Mouse (Mus musculus): ENCODE measurements around the gene Paox.
"Not testable (repeated sequence)": the region's sequence is repeated elsewhere in the genome, so short reads cannot be mapped to it uniquely, and the experiment has no call there.

Gene Paox

GRCm38 (mm10) chr7:140120484-140120883, 4.9 kb downstream of the Paox start:
- DNase-seq (ENCODE audit: low spot score in 2 of 2): no peak

- no peak for DNase-seq (ENCODE audit: low spot score in 2 of 2)
Measured at GRCm38 (mm10) chr7:140121338-140121910, 5.8 kb downstream of the Paox start.

GRCm38 (mm10) chr7:140122765-140123164, 7.2 kb downstream of the Paox start:
- no peak for DNase-seq (ENCODE audit: low spot score in 2 of 2)

GRCm38 (mm10) chr7:140124382-140124781, 8.8 kb downstream of the Paox start:
- no peak for DNase-seq (ENCODE audit: low spot score in 2 of 2)

- DNase-seq (ENCODE audit: low spot score in 2 of 2): peak; percentile 90 to 93
Measured at GRCm38 (mm10) chr7:140125278-140126021, 9.9 kb downstream of the Paox start.

GRCm38 (mm10) chr7:140126022-140126350, 10.4 kb downstream of the Paox start:
- DNase-seq (ENCODE audit: low spot score in 2 of 2): no peak

GRCm38 (mm10) chr7:140126934-140127333, 11.3 kb downstream of the Paox start:
- DNase-seq (ENCODE audit: low spot score in 2 of 2): no peak

- DNase-seq (ENCODE audit: low spot score in 2 of 2): peak in 1 of 2 experiments; percentile 31
Measured at GRCm38 (mm10) chr7:140127911-140128310, 12.3 kb downstream of the Paox start.

GRCm38 (mm10) chr7:140132184-140132583, 16.6 kb downstream of the Paox start:
- DNase-seq (ENCODE audit: low spot score in 2 of 2): not testable (repeated sequence)

- not testable (repeated sequence) for DNase-seq (ENCODE audit: low spot score in 2 of 2)
Measured at GRCm38 (mm10) chr7:140134033-140134432, 18.4 kb downstream of the Paox start.

- no peak for DNase-seq (ENCODE audit: low spot score in 2 of 2)
Measured at GRCm38 (mm10) chr7:140135106-140135770, 19.6 kb downstream of the Paox start.

- peak; percentile 92 to 95 for DNase-seq (ENCODE audit: low spot score in 2 of 2)
Measured at GRCm38 (mm10) chr7:140137135-140138020, 21.8 kb downstream of the Paox start, which contains the start of gene Mtg1. TSS of gene Mtg1 (plus strand) at chr7:140137564.

- DNase-seq (ENCODE audit: low spot score in 2 of 2): no peak
Measured at GRCm38 (mm10) chr7:140138021-140138310, 22.4 kb downstream of the Paox start.

- peak in 1 of 2 experiments; percentile 56 for DNase-seq (ENCODE audit: low spot score in 2 of 2)
Measured at GRCm38 (mm10) chr7:140141350-140141749, 25.8 kb downstream of the Paox start.

- no peak for DNase-seq (ENCODE audit: low spot score in 2 of 2)
Measured at GRCm38 (mm10) chr7:140144550-140144949, 29.0 kb downstream of the Paox start.

- DNase-seq (ENCODE audit: low spot score in 2 of 2): no peak
Measured at GRCm38 (mm10) chr7:140153383-140153782, 37.8 kb downstream of the Paox start.

GRCm38 (mm10) chr7:140153829-140154217, 38.2 kb downstream of the Paox start:
- no peak for DNase-seq (ENCODE audit: low spot score in 2 of 2)

GRCm38 (mm10) chr7:140154218-140154927, 38.8 kb downstream of the Paox start, which contains the start of gene Sprn:
TSS of gene Sprn (minus strand) at chr7:140154877.
- no peak for DNase-seq (ENCODE audit: low spot score in 2 of 2)

GRCm38 (mm10) chr7:140160363-140160762, 44.8 kb downstream of the Paox start:
- DNase-seq (ENCODE audit: low spot score in 2 of 2): no peak

GRCm38 (mm10) chr7:140164664-140165063, 49.1 kb downstream of the Paox start, which contains the start of gene Olfr522:
TSS of gene Olfr522 (minus strand) at chr7:140164764.
- DNase-seq (ENCODE audit: low spot score in 2 of 2): no peak

- no peak for DNase-seq (ENCODE audit: low spot score in 2 of 2)
Measured at GRCm38 (mm10) chr7:140167950-140168349, 52.4 kb downstream of the Paox start.
